Mouse (Mus musculus) left cerebral cortex, adult 9 months (tissue): ENCODE measurements at regions not wholly inside any gene's neighbourhood (a gene's known extent, or its start where the extent isn't known, plus 50 kb on each side); places are given as distances from the start of the nearest gene placed in this dataset.

ENCODE experiments used
- DNase-seq, 2 experiments: peaks; one replicate each; pipeline ENCODE4 v3.0.0; 2022; ENCODE audit warnings: low spot score in 2 of 2

DNA sequence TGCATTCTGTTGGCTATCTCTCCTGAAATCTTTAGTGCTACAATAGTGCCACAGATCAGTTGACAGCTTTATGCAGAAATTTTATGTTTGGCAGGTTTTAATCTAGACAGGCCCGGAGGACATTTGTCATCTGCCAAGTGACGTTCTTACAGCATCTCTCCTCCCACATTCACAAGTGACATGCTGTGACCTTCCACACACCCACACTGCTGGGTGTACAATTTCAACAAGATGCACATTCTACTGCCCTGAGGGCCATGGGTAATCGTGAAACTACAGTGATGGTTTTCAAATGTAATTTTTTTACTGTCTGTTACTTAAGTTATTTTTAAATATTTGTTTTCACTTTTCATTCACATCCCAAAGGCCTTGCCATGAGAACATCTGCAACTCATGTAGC is 639.2 kb upstream of the Gm11114 start:
- DNase-seq = no peak

DNA sequence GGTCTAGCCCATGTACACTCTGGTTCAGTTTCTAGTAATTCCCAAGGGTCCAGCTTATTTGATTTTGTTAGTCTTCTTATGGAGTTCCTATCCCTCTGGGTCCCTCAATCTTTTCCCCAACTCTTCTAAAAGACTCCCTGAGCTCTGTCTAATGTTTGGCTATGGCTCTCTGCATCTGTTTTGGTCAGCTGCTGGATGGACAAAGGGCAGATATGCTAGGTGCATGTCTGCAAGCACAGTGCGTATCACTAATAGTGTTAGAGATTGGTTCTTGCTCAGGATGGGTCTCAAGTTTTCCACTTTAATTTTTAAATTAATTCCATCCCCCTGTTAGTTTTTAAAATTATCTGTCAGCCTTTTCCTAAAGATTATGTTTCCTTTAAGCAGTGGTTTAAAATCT is 634.2 kb upstream of the Gm11114 start:
- DNase-seq = no peak

DNA sequence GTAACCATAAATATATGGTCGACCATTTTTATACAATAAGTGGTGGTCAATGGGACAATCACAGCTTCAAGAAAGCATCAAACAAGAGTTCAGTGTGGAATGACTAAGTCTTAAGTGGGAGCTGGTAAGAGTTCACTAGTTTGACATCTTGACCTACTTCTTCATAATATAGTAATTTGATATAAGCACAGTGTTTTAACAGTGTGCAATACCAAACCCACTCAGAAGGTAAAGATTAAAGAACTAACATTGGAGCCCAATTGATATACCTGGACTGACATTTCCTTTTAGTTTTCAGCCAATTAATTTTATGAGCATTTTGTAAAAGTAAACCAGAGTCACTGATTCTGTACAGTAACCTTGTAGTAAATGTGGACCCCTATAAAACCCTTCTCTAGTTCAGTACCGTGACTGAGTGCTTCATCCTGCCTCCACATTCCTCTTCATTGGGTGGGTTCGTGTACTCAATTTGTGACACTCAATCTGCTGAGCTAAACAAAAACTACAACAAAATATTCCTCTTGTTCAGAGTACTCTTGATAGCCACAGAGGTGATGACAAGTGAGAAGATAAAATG is 593.9 kb upstream of the Gm11114 start:
- no peak for DNase-seq

DNA sequence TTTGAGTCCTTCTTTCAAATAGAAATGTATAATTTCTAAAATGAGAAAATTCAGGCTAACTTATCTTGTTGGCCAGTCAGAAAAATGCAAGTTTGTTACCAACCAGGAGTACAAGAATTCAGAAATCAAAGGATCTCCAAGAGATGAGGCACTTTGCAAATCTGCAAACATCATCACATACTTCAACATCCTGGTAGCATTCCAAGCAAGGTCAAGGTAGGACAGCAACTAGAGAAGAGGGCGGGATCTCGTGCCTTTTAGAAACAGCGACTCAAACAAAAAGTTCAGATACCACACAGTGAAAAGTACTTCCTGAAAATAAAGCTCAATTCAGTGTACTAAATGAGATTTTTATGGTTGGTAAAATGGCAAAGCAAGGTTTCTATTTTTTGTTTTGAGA is 593.2 kb upstream of the Gm11114 start:
- DNase-seq = no peak

- DNase-seq = no peak
These were observed 592.1 kb upstream of the Gm11114 start for GRCm38 (mm10) chr9:84720454-84720853.

- no peak for DNase-seq
These were observed 573.3 kb upstream of the Gm11114 start for GRCm38 (mm10) chr9:84739266-84739665.

DNA sequence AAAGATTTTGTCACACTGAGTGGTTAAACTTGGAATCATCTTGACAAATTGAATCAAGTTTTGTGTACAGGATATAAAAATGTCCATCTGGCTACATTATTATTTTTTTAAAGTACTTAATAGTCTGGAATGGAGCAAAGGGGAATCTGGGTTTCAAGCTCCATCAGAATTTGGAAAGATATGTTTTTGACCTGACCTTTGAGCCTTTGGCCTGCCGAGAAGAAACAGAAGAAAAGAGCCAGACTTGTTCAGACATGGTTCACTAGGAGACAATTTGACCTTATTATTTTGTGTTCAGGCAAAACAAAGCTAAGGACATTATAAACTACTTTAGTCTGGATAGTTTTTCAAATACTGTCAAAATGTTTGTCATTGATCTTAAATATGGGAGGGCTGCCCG is 572.2 kb upstream of the Gm11114 start:
- DNase-seq = no peak

DNA sequence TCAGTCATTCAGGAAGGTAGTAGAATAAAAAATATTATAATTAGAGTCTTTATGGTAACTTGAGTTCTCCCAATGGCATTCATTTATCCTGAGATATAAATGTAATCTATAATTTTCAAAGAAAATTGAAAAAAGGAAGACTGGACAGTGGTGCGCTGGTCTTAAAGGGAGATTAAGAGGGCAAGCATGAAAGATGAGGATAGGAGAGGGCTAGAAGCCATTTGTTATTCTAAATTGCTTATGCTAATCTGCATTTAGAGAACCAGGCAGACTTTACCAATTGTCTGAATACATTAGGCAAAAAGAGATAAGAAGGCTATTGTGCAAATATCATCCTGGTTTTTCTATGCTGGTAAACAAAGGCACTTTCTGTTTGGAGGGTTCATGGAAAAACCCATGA is 558.2 kb upstream of the Gm11114 start:
- no peak for DNase-seq

GRCm38 (mm10) chr9:84754828-84755227 is 557.7 kb upstream of the Gm11114 start:
- no peak for DNase-seq

DNA sequence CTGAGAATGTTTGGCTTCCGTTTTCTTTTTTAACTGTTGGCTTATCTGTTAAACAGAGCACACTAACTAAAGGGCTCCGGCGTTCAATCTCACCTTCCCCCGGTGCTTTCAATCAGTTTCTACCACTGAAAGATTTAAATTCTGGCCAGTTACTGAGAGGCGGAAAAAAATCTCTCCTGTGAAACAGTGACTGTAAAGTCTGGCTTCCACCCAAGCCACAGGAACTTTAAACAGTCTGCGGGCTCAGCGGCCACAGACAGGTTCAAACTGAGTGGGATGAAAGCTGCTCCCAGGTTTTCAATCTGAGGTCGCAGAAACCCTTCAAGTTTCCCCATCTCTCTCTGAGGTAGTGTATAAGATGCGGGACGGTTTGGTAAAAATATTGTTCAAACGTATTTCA is 538.2 kb upstream of the Gm11114 start:
- DNase-seq = no peak

- no peak for DNase-seq
These were observed 537.4 kb upstream of the Gm11114 start for GRCm38 (mm10) chr9:84775190-84775589.

GRCm38 (mm10) chr9:84779125-84779524 is 533.4 kb upstream of the Gm11114 start:
- no peak for DNase-seq

DNA sequence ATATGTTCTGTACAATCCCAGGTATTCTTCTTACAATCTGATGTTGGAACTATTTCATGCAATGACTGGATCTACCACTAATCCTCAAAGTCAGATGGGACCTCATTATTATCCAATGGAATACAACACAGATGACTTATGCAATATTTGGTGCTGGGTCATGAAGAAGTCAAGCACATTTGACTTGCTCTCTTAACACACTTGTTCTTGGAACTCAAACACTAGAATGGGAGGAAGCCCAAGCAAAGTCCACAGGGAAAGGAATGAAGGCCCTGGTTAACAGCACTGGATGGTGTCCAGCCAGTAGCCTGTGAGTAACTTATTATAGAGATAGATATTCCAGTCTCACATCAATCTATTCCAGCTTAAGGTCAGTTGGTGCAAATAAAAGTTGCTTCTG is 486.8 kb upstream of the Gm11114 start:
- no peak for DNase-seq

- DNase-seq = no peak
These were observed 483.6 kb upstream of the Gm11114 start for GRCm38 (mm10) chr9:84828934-84829333.

GRCm38 (mm10) chr9:84830639-84831038 is 481.9 kb upstream of the Gm11114 start:
- no peak for DNase-seq

- DNase-seq = no peak
These were observed 475.1 kb upstream of the Gm11114 start for GRCm38 (mm10) chr9:84837498-84837897.

DNA sequence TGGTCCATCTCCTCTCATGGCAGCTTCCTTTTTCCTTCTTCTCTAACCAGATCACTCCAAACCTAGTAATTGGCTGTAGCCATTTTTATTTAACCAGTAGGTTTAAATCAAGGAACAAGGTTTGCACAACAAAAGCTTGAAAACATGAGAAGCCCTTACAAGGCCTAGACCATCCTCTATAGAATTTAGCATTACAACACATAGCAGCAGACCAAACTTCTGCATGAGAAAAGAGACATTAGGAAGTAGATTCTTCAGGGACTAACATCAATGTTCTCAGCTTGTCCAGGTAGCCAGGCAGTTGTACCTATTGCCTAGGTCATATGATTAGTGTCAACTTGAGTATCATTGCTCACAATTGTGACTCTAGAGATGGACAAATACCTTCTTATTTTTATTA is 468.6 kb upstream of the Gm11114 start:
- no peak for DNase-seq

- no peak for DNase-seq
These were observed 451.0 kb upstream of the Gm11114 start for GRCm38 (mm10) chr9:84861600-84861999.

GRCm38 (mm10) chr9:84863431-84863830 is 449.1 kb upstream of the Gm11114 start:
- DNase-seq = no peak

- no peak for DNase-seq
These were observed 418.4 kb upstream of the Gm11114 start for GRCm38 (mm10) chr9:84894148-84894547.

DNA sequence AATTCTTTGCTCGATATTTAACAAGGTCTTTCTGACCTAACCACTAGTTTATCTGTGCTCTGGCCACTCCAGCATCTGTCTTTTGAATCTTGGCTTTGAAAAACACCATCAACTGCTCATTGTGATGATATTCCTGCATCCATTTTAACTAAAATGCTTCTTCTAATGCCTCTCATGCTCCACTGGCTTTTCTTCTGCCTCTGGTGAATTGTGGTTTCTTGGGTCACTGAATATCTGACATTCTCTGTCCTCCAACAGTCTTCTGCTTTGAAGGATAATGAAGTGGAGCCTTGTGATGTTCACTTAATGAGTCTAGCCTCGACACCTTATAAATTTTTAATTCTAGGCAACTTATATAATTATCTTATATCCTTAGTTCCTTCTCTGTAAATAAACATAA is 416.5 kb upstream of the Gm11114 start:
- DNase-seq = no peak

GRCm38 (mm10) chr9:84900643-84901042 is 411.9 kb upstream of the Gm11114 start:
- DNase-seq = no peak

DNA sequence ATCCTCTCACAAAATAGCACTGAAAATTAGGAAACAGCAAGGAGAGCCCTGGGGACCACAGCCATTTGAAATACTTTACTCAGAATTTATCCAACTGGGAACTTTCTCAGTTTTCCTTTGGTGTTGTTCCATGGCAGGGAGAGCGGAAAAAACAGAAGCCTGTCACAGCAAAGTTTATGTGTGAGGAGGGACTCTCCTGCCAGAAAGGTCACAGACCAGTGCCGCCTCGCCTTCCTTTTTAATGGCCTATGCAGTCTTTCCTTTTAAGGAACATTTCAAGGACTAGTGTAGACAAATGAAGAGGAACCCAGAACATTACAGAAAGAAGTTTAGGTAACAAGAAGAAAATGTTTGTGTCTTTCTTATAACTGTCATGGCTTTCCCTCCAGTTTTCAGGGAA is 406.3 kb upstream of the Gm11114 start:
- no peak for DNase-seq

GRCm38 (mm10) chr9:84913321-84913720 is 399.3 kb upstream of the Gm11114 start:
- DNase-seq = no peak

DNA sequence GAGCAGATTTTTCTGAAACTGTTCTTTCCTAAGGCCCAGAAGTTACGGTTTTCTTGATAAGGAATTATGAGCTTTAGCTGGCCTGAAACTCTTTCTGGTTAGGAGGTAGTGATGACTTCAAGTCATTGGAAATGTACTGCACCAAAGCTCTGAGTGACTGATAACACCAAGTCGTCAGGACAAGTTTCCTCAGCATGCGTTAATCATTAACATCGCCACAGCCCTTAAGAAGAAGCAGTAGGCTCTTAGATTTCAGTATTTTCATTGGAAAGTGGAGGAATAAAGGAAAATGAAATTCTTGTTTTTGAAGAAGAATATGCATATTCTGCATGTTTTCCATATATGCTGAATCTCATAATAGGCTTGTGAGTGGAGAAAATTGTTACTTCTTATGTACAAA is 390.3 kb upstream of the Gm11114 start:
- no peak for DNase-seq
